Mouse (Mus musculus): ENCODE results near the gene Olfr420. TPM values are rescaled to one million over a fixed set of nuclear protein-coding genes. Genes with fewer than 3 reads are reported as not detected.

Olfr420 gene
- polyA plus RNA-seq, 1 experiment from 2014 or later, result not detected

- Histone ChIP-seq H3K4me2 (replicated peaks; ENCODE audit: low read depth) (no peak overlapping the region), H3K4me3 (ENCODE audit: low read depth, low read length) (no peak overlapping the region), H3K27me3 (replicated peaks; ENCODE audit: control insufficient read depth, insufficient read depth, low read length) (no peaks in the 10 kb centered on the region), H3K9ac (ENCODE audit: low read depth, low read length) (no peak overlapping the region), H3K9me3 (ENCODE audit: control insufficient read depth) (no peaks in the 10 kb centered on the region), H3K36me3 (ENCODE audit: control insufficient read depth, insufficient read depth) (no peaks in the 10 kb centered on the region), H3K27ac (ENCODE audit: low read depth, low read length) (no peak overlapping the region), H3K4me1 (replicated peaks; ENCODE audit: control insufficient read depth, insufficient read depth, low read length) (no peaks in the 10 kb centered on the region)
- no peak for ATAC-seq
- 87% methylated on average over 3 of the region's 3 CpGs for WGBS
- TF ChIP-seq CTCF (IDR thresholded peaks at IDR 0.05; ENCODE audit: low read depth), result no peak
These were observed 2.2 kb downstream of the Olfr420 start for GRCm38 (mm10) chr1:174157622-174158021.

- Histone ChIP-seq H3K36me3 (ENCODE audit: control insufficient read depth, insufficient read depth) (no peaks in the 10 kb centered on the region), H3K27me3 (replicated peaks; ENCODE audit: control insufficient read depth, insufficient read depth, low read length) (no peaks in the 10 kb centered on the region), H3K4me1 (replicated peaks; ENCODE audit: control insufficient read depth, insufficient read depth, low read length) (no peaks in the 10 kb centered on the region), H3K9ac (ENCODE audit: low read depth, low read length) (no peak overlapping the region), H3K27ac (ENCODE audit: low read depth, low read length) (no peak overlapping the region), H3K4me3 (ENCODE audit: low read depth, low read length) (no peak overlapping the region), H3K9me3 (ENCODE audit: control insufficient read depth) (no peaks in the 10 kb centered on the region), H3K4me2 (replicated peaks; ENCODE audit: low read depth) (no peak overlapping the region)
- no peak for ATAC-seq
- WGBS, result 79% methylated on average over 1 of the region's 1 CpGs
- no peak for TF ChIP-seq CTCF (IDR thresholded peaks at IDR 0.05; ENCODE audit: low read depth)
These were observed 3.1 kb downstream of the Olfr420 start for GRCm38 (mm10) chr1:174158512-174158911.

- ATAC-seq, result no peak
- Histone ChIP-seq H3K4me1 (replicated peaks; ENCODE audit: control insufficient read depth, insufficient read depth, low read length) (no peaks in the 10 kb centered on the region), H3K27me3 (replicated peaks; ENCODE audit: control insufficient read depth, insufficient read depth, low read length) (no peaks in the 10 kb centered on the region), H3K9ac (ENCODE audit: low read depth, low read length) (no peak overlapping the region), H3K4me2 (replicated peaks; ENCODE audit: low read depth) (no peak overlapping the region), H3K27ac (ENCODE audit: low read depth, low read length) (no peak overlapping the region), H3K9me3 (ENCODE audit: control insufficient read depth) (no peaks in the 10 kb centered on the region), H3K36me3 (ENCODE audit: control insufficient read depth, insufficient read depth) (no peaks in the 10 kb centered on the region), H3K4me3 (ENCODE audit: low read depth, low read length) (no peak overlapping the region)
- no peak for TF ChIP-seq CTCF (IDR thresholded peaks at IDR 0.05; ENCODE audit: low read depth)
- WGBS, result 92% methylated on average over 10 of the region's 10 CpGs
These were observed 3.7 kb downstream of the Olfr420 start for GRCm38 (mm10) chr1:174159095-174159494.

DNA sequence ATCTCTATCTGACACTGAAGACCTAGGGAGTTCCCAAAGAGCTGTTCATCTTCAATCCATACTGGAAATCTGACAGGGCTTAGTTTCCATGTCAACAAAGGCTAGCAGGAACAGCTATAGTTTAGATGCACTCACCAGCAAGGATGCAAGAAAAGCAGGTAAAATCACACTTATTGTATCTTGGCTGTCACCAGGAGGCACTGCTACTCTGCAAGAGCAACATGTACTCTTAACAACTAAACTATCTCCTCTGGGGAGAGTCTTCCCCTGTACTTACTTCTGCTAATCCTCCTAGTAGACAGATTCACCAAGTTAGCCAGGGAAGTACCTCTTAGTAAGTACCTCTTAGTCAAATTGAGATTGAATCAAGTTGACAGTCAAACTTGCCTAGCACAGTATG is 13.6 kb downstream of the Olfr420 start:
- no peak overlapping the region for H3K4me3 ChIP-seq (ENCODE audit: low read depth, low read length)
- no peak overlapping the region for H3K9ac ChIP-seq (ENCODE audit: low read depth, low read length)
- TF ChIP-seq CTCF (IDR thresholded peaks at IDR 0.05; ENCODE audit: low read depth), result peak; percentile 27; the same call in 1 of the 2 replicates

GRCm38 (mm10) chr1:174170706-174171501 is 15.5 kb downstream of the Olfr420 start:
- ATAC-seq, result no peak
- H3K4me3 ChIP-seq (ENCODE audit: low read depth, low read length), result no peak overlapping the region
- 64% methylated on average over 5 of the region's 5 CpGs for WGBS
- no peak for TF ChIP-seq CTCF (IDR thresholded peaks at IDR 0.05; ENCODE audit: low read depth)
- H3K9me3 ChIP-seq (ENCODE audit: control insufficient read depth), result no peaks in the 10 kb centered on the region
- no peak overlapping the region for H3K4me2 ChIP-seq (replicated peaks; ENCODE audit: low read depth)
- H3K4me1 ChIP-seq (replicated peaks; ENCODE audit: control insufficient read depth, insufficient read depth, low read length), result no peaks in the 10 kb centered on the region
- H3K27ac ChIP-seq (ENCODE audit: low read depth, low read length), result no peak overlapping the region
- no peaks in the 10 kb centered on the region for H3K27me3 ChIP-seq (replicated peaks; ENCODE audit: control insufficient read depth, insufficient read depth, low read length)
- H3K36me3 ChIP-seq (ENCODE audit: control insufficient read depth, insufficient read depth), result no peaks in the 10 kb centered on the region
- H3K9ac ChIP-seq (ENCODE audit: low read depth, low read length), result no peak overlapping the region

More for the DNA sequence above, 13.6 kb downstream of the Olfr420 start:
- no peak for ATAC-seq
- no peaks in the 10 kb centered on the region for H3K36me3 ChIP-seq (ENCODE audit: control insufficient read depth, insufficient read depth)
- H3K4me2 ChIP-seq (replicated peaks; ENCODE audit: low read depth), result no peak overlapping the region
- no peak overlapping the region for H3K27ac ChIP-seq (ENCODE audit: low read depth, low read length)
- H3K27me3 ChIP-seq (replicated peaks; ENCODE audit: control insufficient read depth, insufficient read depth, low read length), result no peaks in the 10 kb centered on the region
- no peaks in the 10 kb centered on the region for H3K9me3 ChIP-seq (ENCODE audit: control insufficient read depth)
- H3K4me1 ChIP-seq (replicated peaks; ENCODE audit: control insufficient read depth, insufficient read depth, low read length), result no peaks in the 10 kb centered on the region

DNA sequence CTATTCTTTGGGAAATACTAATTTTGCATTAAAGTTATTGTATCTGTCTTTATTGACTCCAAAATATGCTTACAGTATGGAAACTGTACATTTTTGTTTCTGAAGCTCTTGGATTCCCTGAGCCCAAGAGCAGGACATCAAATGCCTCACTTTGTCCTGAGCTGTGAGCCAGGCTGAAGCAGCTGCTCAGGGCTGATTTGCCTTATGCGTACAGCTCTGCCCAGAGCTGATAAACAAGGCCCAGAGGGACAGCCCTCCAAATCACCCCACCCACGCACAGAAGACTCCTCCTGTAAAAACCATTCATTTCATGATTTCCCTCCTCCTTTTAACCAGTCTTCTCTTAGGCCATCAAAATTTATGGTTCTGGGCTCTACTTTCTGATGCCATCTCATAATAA is 16.1 kb downstream of the Olfr420 start:
- WGBS, result 50% methylated on average over 2 of the region's 2 CpGs
- H3K9ac ChIP-seq (ENCODE audit: low read depth, low read length), result no peak overlapping the region
- no peaks in the 10 kb centered on the region for H3K4me1 ChIP-seq (replicated peaks; ENCODE audit: control insufficient read depth, insufficient read depth, low read length)
- no peak overlapping the region for H3K4me3 ChIP-seq (ENCODE audit: low read depth, low read length)
- ATAC-seq, result no peak
- TF ChIP-seq CTCF (IDR thresholded peaks at IDR 0.05; ENCODE audit: low read depth), result no peak
- no peaks in the 10 kb centered on the region for H3K27me3 ChIP-seq (replicated peaks; ENCODE audit: control insufficient read depth, insufficient read depth, low read length)
- H3K27ac ChIP-seq (ENCODE audit: low read depth, low read length), result no peak overlapping the region
- no peaks in the 10 kb centered on the region for H3K36me3 ChIP-seq (ENCODE audit: control insufficient read depth, insufficient read depth)
- no peak overlapping the region for H3K4me2 ChIP-seq (replicated peaks; ENCODE audit: low read depth)
- no peaks in the 10 kb centered on the region for H3K9me3 ChIP-seq (ENCODE audit: control insufficient read depth)

Data from intestine, postnatal 0 days (tissue).